Mouse (Mus musculus) forebrain, embryonic 10.5 days (tissue): ENCODE measurements around the gene Gm20532. TPM values are rescaled to one million over a fixed set of nuclear protein-coding genes. Genes with fewer than 3 reads are reported as not detected.

ENCODE experiments used
- DNase-seq: peaks from one replicate; pipeline ENCODE4 v3.0.0-alpha.2; 2017; ENCODE audit warnings: low spot score; ENCODE audit errors: extremely low spot score
- H3K27ac ChIP-seq: fragments of 300-500 bp; sonication (generic); 2 replicates; pipeline ENCODE4 v1.5.1; 2016; ENCODE audit warnings: mild to moderate bottlenecking
- H3K27me3 ChIP-seq: fragments of 300-500 bp; sonication (generic); 2 replicates; pipeline ENCODE4 v1.6.1; 2016; ENCODE audit warnings: mild to moderate bottlenecking; ENCODE audit not compliant: poor library complexity, severe bottlenecking
- H3K36me3 ChIP-seq: fragments of 300-500 bp; sonication (generic); replicated peaks from 2 replicates; pipeline ENCODE4 v1.6.1; 2016; ENCODE audit warnings: mild to moderate bottlenecking, moderate library complexity
- H3K4me1 ChIP-seq: fragments of 300-500 bp; sonication (generic); 2 replicates; pipeline ENCODE4 v1.6.1; 2016
- H3K4me3 ChIP-seq: fragments of 300-500 bp; sonication (generic); 2 replicates; pipeline ENCODE4 v1.5.1; 2016; ENCODE audit warnings: mild to moderate bottlenecking, moderate library complexity
- H3K9me3 ChIP-seq: fragments of 300-500 bp; sonication (generic); 2 replicates; pipeline ENCODE4 v1.6.1; 2016; ENCODE audit warnings: mild to moderate bottlenecking, moderate library complexity
- WGBS: fragments of 180-500 bp; shearing (Covaris S2); methylation state at CpG from one replicate; pipeline ENCODE4 v1.1.7; 2016; 5-methylcytosine and 5-hydroxymethylcytosine counted together
- polyA plus RNA-seq: library from polyadenylated mRNA; unstranded; fragments of >200 nt; fragmentation: Nextera tagmentation; extraction: Ambion mirVana; gene quantifications from 2 replicates; pipeline ENCODE4 v1.2.1, GENCODE M21; 2016

The Gm20532 gene
- polyA plus RNA-seq = not detected in 2 replicates

GRCm38 (mm10) chr2:26586294-26587043 is at the start of gene Gm20532:
TSS of gene Gm20532 (plus strand) at chr2:26586639.
- under 1% methylated on average over 65 of the region's 65 CpGs for WGBS
- peak within 1 kb of the TSS; percentile 66 for H3K4me3 ChIP-seq
- H3K36me3 ChIP-seq = peaks cover 3% of the 10 kb centered on the region; the same call in 1 of the 2 replicates
- H3K9me3 ChIP-seq = no peaks in the 10 kb centered on the region
- peaks cover 38% of the 10 kb centered on the region for H3K4me1 ChIP-seq
- H3K27me3 ChIP-seq = peaks cover 9% of the 10 kb centered on the region; the same call in 1 of the 2 replicates
- peak; percentile 86 for DNase-seq
- H3K27ac ChIP-seq = peak within 1 kb of the TSS; percentile 88

DNA sequence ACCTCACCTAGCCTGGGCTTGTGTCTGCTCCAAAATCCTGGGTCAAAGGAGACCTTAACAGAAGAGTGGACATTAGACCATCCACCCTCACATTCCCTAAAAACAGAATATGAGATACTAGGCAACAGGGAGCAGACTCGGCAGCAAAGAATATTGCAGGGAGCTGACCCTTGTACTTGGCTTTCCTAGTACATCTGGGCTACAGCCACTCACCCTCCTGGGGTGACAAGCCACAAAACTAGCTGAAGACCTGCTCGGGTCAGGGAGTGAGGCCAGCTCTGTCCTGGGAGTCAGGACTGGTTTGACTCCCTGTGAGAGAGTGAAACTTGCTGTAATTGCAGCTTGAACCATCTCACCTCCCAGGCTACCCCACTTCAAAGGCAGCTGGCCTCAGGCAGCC is 46.9 kb upstream of the Gm20532 start:
- no peak for DNase-seq
- Histone ChIP-seq H3K36me3 (no peaks in the 10 kb centered on the region), H3K4me3 (no peak overlapping the region), H3K4me1 (peaks cover 72% of the 10 kb centered on the region), H3K27me3 (peaks cover 24% of the 10 kb centered on the region; the same call in 1 of the 2 replicates), H3K9me3 (no peaks in the 10 kb centered on the region), H3K27ac (peak overlapping the region; percentile 80; the same call in 1 of the 2 replicates)
- WGBS = 76% methylated on average over 2 of the region's 2 CpGs

DNA sequence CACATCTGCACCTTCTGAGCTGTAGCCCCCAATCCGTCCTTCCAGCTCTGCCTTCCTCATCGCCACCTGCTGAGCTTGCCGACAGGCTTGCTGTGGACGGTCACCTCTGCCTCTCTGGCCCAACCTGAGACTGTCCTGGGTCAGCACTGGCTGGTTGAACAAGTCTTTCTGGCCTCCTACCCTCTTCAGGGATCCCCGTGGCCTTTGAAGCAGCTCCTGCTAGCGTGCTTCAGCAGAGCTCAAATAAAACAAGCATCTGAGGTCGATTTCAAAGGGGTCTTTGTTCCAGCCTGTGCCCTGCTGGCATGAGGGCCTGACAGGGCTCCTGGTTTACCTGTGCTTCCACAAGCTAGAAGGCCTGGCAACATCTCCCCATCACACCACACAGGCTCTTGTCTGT is 45.7 kb upstream of the Gm20532 start:
- H3K4me1 ChIP-seq = peaks cover 60% of the 10 kb centered on the region
- no peak overlapping the region; the same call in 1 of the 2 replicates for H3K4me3 ChIP-seq
- H3K9me3 ChIP-seq = no peaks in the 10 kb centered on the region
- H3K27ac ChIP-seq = peak overlapping the region; percentile 80
- H3K36me3 ChIP-seq = no peaks in the 10 kb centered on the region
- H3K27me3 ChIP-seq = peaks cover 24% of the 10 kb centered on the region; the same call in 1 of the 2 replicates
- 23% methylated on average over 7 of the region's 7 CpGs for WGBS
- DNase-seq = no peak

DNA sequence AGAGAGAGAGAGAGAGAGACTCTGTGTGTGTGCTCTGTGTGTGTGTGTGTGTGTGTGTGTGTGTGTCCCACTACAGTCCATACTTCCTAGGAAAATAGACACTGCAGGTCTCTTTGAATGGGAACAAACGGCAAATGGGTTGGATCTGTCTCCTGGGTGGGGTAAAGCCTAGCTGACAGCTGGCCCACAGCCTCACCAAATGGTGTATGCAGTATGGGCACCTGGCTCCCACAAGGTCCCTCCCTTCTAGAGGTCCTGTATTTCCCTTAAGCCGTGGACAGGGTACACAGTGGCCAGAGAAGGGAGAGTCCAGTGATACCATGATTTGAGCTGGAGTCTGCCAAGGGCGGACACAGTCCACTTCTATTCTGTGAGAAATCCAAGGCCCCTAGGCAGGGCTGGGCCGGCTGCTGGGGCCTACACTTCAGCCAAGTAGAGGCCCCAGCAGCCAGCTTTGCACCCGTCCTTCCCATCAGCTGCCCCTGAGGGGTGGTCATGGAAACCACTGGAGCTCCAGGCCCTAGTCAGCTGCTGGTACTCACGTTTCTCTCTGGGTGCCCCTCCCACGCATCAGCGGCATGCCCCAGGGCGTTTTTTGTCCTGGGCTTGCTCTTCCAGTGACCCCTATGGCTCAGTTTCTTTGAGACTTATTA is 45.1 kb upstream of the Gm20532 start:
- Histone ChIP-seq H3K27ac (peak overlapping the region; percentile 80), H3K9me3 (no peaks in the 10 kb centered on the region), H3K36me3 (no peaks in the 10 kb centered on the region), H3K4me3 (no peak overlapping the region), H3K4me1 (peaks cover 53% of the 10 kb centered on the region), H3K27me3 (peaks cover 24% of the 10 kb centered on the region; the same call in 1 of the 2 replicates)
- DNase-seq = no peak
- WGBS = 47% methylated on average over 9 of the region's 9 CpGs

- H3K36me3 ChIP-seq = no peaks in the 10 kb centered on the region
- peaks cover 20% of the 10 kb centered on the region; the same call in 1 of the 2 replicates for H3K27me3 ChIP-seq
- 0 out of 2 replicates have a peak overlapping the region, but pooled peaks have one; percentile 48 for H3K27ac ChIP-seq
- 76% methylated on average over 4 of the region's 4 CpGs for WGBS
- no peak overlapping the region for H3K4me3 ChIP-seq
- DNase-seq = no peak
- H3K9me3 ChIP-seq = no peaks in the 10 kb centered on the region
- H3K4me1 ChIP-seq = peaks cover 55% of the 10 kb centered on the region
Observed at GRCm38 (mm10) chr2:26543155-26543554, 43.3 kb upstream of the Gm20532 start.

DNA sequence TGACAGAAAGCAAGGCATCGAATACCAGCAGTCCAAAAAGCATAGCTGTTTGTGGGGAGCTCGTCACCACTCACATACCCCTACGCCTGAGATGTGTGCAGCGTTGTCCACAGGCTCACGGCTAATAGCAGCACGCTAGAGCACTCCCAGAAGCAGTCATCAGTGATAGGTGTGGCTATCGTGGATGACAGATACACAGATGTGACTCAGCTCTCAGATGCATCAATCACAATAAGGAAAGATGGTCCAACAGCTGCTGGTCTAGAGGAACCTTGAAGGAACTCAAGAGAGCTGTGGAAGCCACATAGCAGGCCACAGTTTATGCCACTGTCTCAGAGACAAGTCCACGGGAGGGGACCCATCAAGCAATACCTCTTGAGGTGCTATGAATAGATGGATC is 42.7 kb upstream of the Gm20532 start:
- WGBS = 91% methylated on average over 8 of the region's 8 CpGs

GRCm38 (mm10) chr2:26544265-26544664 is 42.2 kb upstream of the Gm20532 start:
- WGBS = 77% methylated on average over 3 of the region's 3 CpGs

More for the DNA sequence above, 42.7 kb upstream of the Gm20532 start:
- H3K4me1 ChIP-seq = peaks cover 51% of the 10 kb centered on the region
- no peak for DNase-seq
- H3K27me3 ChIP-seq = peaks cover 18% of the 10 kb centered on the region; the same call in 1 of the 2 replicates
- H3K4me3 ChIP-seq = no peak overlapping the region
- no peak overlapping the region for H3K27ac ChIP-seq
- H3K9me3 ChIP-seq = no peaks in the 10 kb centered on the region
- H3K36me3 ChIP-seq = no peaks in the 10 kb centered on the region

GRCm38 (mm10) chr2:26547481-26547880 is 39.0 kb upstream of the Gm20532 start:
- Histone ChIP-seq H3K4me1 (peaks cover 22% of the 10 kb centered on the region), H3K9me3 (no peaks in the 10 kb centered on the region), H3K36me3 (no peaks in the 10 kb centered on the region), H3K4me3 (no peak overlapping the region), H3K27ac (peak overlapping the region; percentile 60), H3K27me3 (no peaks in the 10 kb centered on the region)
- 32% methylated on average over 2 of the region's 2 CpGs for WGBS
- no peak for DNase-seq

More at GRCm38 (mm10) chr2:26544265-26544664, 42.2 kb upstream of the Gm20532 start:
- H3K4me3 ChIP-seq = no peak overlapping the region
- no peak overlapping the region for H3K27ac ChIP-seq
- H3K4me1 ChIP-seq = peaks cover 48% of the 10 kb centered on the region
- H3K9me3 ChIP-seq = no peaks in the 10 kb centered on the region
- no peak for DNase-seq
- H3K36me3 ChIP-seq = no peaks in the 10 kb centered on the region
- H3K27me3 ChIP-seq = peaks cover 15% of the 10 kb centered on the region; the same call in 1 of the 2 replicates

DNA sequence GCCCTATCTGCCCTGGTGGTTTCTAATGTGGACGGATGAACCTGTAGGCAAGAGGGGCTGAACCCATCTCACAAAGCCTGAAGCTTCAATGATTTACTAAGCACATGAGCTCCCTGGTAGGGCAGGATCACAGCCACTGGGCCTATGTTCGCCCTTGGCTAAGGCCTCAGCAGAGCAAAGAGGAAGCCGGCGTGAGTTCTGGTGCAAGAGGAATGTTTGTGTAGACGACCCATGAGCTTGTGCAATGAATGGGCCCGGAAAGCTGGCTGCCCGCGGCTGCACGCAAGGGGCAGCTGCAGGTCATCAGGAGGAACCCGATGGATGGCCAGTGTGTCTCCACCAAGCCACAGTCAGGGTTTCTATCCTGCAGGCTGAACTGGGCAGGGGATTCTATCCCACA is 36.6 kb upstream of the Gm20532 start:
- Histone ChIP-seq H3K4me3 (no peak overlapping the region), H3K36me3 (no peaks in the 10 kb centered on the region), H3K27ac (no peak overlapping the region), H3K9me3 (no peaks in the 10 kb centered on the region), H3K4me1 (peaks cover 20% of the 10 kb centered on the region), H3K27me3 (no peaks in the 10 kb centered on the region)
- no peak for DNase-seq
- WGBS = 84% methylated on average over 10 of the region's 10 CpGs

DNA sequence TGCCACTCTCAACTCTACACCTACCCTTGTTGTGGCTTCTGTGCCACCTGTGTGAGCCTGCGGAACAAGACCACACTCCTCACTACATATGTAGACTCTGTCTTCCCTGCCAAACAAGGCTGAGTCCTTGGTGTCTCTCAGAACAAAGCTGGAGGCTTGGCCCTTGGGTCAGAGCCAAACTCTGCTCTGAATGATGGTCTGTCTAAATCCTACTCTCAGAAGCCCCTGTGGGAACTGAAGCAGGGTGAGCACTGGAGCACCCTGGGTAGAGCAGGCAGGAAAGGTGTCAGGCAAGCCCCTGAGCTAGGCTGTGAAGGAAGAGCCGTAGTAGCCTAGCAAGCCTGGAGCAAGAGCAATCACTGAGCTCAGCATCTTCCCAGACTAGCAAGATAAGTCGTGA is 36.2 kb upstream of the Gm20532 start:
- DNase-seq = no peak
- Histone ChIP-seq H3K36me3 (no peaks in the 10 kb centered on the region), H3K27ac (no peak overlapping the region), H3K4me1 (peaks cover 20% of the 10 kb centered on the region), H3K9me3 (no peaks in the 10 kb centered on the region), H3K4me3 (no peak overlapping the region), H3K27me3 (no peaks in the 10 kb centered on the region)
- 84% methylated on average over 3 of the region's 3 CpGs for WGBS

GRCm38 (mm10) chr2:26550777-26551176 is 35.7 kb upstream of the Gm20532 start:
- H3K27ac ChIP-seq = no peak overlapping the region
- no peaks in the 10 kb centered on the region for H3K27me3 ChIP-seq
- DNase-seq = no peak
- no peaks in the 10 kb centered on the region for H3K9me3 ChIP-seq
- no peaks in the 10 kb centered on the region for H3K36me3 ChIP-seq
- WGBS = 97% methylated on average over 3 of the region's 3 CpGs
- no peak overlapping the region for H3K4me3 ChIP-seq
- H3K4me1 ChIP-seq = peaks cover 20% of the 10 kb centered on the region

DNA sequence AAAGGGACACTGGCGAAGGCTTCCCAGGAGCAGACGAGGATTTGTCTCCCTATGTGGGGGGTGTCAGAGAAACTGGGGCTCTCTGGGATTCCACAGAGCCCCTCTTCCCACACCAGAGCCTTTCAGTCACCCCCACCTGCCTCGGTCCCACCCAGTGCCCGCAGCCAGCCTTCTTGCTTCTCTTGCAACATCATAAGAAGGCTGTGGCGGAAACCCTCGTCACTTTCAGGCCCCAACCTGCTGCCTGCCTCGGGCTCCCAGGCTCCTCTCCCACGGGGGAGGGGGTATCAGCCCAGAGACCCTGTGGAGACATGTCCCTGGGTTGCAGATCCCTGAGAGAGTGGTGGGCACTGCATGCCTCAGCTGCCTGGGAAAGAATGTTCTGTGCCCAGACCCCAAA is 35.0 kb upstream of the Gm20532 start:
- WGBS = 80% methylated on average over 8 of the region's 8 CpGs
- Histone ChIP-seq H3K27ac (peak overlapping the region; percentile 16; the same call in 1 of the 2 replicates), H3K36me3 (no peaks in the 10 kb centered on the region), H3K9me3 (no peaks in the 10 kb centered on the region), H3K27me3 (no peaks in the 10 kb centered on the region), H3K4me3 (no peak overlapping the region), H3K4me1 (peaks cover 20% of the 10 kb centered on the region)
- DNase-seq = no peak

DNA sequence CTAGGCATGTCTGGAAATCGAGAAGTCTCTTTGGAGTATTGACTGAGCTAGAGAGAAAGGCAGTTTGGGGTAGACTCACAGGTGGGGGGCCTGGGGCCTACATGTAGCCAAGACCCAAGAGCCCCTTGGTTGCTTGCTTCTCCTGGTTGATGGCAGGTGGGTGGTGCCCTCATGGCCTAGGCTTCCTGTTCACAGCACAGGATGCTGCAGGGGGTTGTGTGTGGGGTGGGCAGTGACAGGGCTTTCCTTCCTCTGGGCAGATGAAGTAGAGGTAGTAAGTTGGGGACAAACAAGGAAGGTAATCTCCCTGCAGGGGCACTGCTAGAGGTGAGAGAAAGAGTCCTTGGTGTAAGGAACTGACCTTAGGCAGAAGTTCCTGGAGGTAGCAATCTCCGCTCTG is 34.4 kb upstream of the Gm20532 start:
- 93% methylated on average over 2 of the region's 2 CpGs for WGBS
- DNase-seq = no peak
- Histone ChIP-seq H3K36me3 (no peaks in the 10 kb centered on the region), H3K27ac (no peak overlapping the region), H3K27me3 (no peaks in the 10 kb centered on the region), H3K4me1 (peaks cover 26% of the 10 kb centered on the region), H3K9me3 (no peaks in the 10 kb centered on the region), H3K4me3 (no peak overlapping the region)
